Mouse (Mus musculus) testis, adult 2 months (tissue): ENCODE data around the gene Gucd1.

Source experiments
- CTCF ChIP-seq: fragments of 200-500 bp; IDR thresholded peaks from 2 replicates; pipeline ENCODE4 v1.5.1; 2012; ENCODE audit warnings: low read depth, mild to moderate bottlenecking, inconsistent platforms, low read length, moderate library complexity; ENCODE audit not compliant: control insufficient read depth, insufficient read depth, insufficient replicate concordance
- POLR2A ChIP-seq: fragments of 200-500 bp; IDR thresholded peaks from 2 replicates; pipeline ENCODE4 v1.6.1; 2012; ENCODE audit warnings: low read depth, mild to moderate bottlenecking, inconsistent platforms, low read length, moderate library complexity; ENCODE audit not compliant: control insufficient read depth

DNA sequence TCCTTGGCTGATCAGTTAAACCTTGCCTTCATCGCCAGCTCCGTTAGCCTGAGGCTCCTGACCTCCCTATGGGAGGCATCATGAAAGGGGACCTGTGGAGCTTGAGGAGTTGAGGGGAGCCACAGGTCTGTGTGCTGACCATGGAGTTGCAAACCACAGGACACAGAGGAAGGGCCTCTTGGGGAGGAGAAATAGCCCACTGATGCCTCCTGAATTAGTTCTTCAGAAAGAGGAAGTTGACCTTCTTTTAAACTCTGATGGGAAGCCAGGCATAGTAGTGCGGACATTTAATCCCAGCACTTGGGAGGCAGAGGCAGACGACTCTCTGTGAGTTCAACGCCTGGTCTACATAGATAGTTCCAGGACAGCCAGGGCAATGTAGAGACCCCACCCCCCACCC, 178.9 kb downstream of the Gucd1 start:
- no peak for TF ChIP-seq CTCF
- no peak for TF ChIP-seq POLR2A
